Mouse (Mus musculus) forebrain, embryonic 11.5 days (tissue): ENCODE results near the gene Arvcf. TPM values are rescaled to one million over a fixed set of nuclear protein-coding genes. Genes with fewer than 3 reads are reported as not detected.

Experiments
- ATAC-seq: fragments of 200-750 bp; cut with Nextera tagmentation; replicated peaks from 2 replicates; pipeline ENCODE4 v1.8.0; 2017; ENCODE audit warnings: moderate TSS enrichment; ENCODE audit not compliant: low FRiP score
- DNase-seq: peaks from one replicate; pipeline ENCODE4 v3.0.0-alpha.2; 2017; ENCODE audit warnings: low spot score
- H3K27ac ChIP-seq: fragments of 300-500 bp; sonication (generic); 2 replicates; pipeline ENCODE4 v1.5.1; 2014; ENCODE audit warnings: low read depth, low read length
- H3K27me3 ChIP-seq: fragments of 300-500 bp; sonication (generic); 2 replicates; pipeline ENCODE4 v1.6.1; 2014; ENCODE audit warnings: mild to moderate bottlenecking, low read length, mixed read lengths; ENCODE audit not compliant: control insufficient read depth, insufficient read depth
- H3K36me3 ChIP-seq: fragments of 300-500 bp; sonication (generic); 2 replicates; pipeline ENCODE4 v1.6.1; 2014; ENCODE audit warnings: mild to moderate bottlenecking, low read length, moderate library complexity, mixed read lengths; ENCODE audit not compliant: control insufficient read depth, insufficient read depth
- H3K4me1 ChIP-seq: fragments of 300-500 bp; sonication (generic); replicated peaks from 2 replicates; pipeline ENCODE4 v1.6.1; 2014; ENCODE audit warnings: low read length, mixed read lengths; ENCODE audit not compliant: control insufficient read depth, insufficient read depth
- H3K4me2 ChIP-seq: fragments of 300-500 bp; sonication (generic); 2 replicates; pipeline ENCODE4 v1.6.1; 2014; ENCODE audit warnings: low read depth, mild to moderate bottlenecking, low read length, moderate library complexity, mixed read lengths; ENCODE audit not compliant: severe bottlenecking
- H3K4me3 ChIP-seq: fragments of 300-500 bp; sonication (generic); 2 replicates; pipeline ENCODE4 v1.5.1; 2014; ENCODE audit warnings: low read depth, low read length
- H3K9ac ChIP-seq: fragments of 300-500 bp; sonication (generic); 2 replicates; pipeline ENCODE4 v1.6.1; 2014; ENCODE audit warnings: low read length
- H3K9me3 ChIP-seq: fragments of 300-500 bp; sonication (generic); 2 replicates; pipeline ENCODE4 v1.6.1; 2016; ENCODE audit warnings: low read length, mixed read lengths; ENCODE audit not compliant: control insufficient read depth
- WGBS: fragments of 180-500 bp; shearing (Covaris S2); extraction: QIAGEN DNeasy Blood & Tissue Kit; methylation state at CpG from one replicate; pipeline ENCODE4 v1.1.7; 2014; 5-methylcytosine and 5-hydroxymethylcytosine counted together
- polyA plus RNA-seq: library from polyadenylated mRNA; unstranded; fragments of >200 nt; fragmentation: Nextera tagmentation; extraction: Ambion mirVana; gene quantifications from 2 replicates; pipeline ENCODE4 v1.2.1, GENCODE M21; 2014

Gene Arvcf
- polyA plus RNA-seq, 1 experiment from 2014 or later: 103 TPM

DNA sequence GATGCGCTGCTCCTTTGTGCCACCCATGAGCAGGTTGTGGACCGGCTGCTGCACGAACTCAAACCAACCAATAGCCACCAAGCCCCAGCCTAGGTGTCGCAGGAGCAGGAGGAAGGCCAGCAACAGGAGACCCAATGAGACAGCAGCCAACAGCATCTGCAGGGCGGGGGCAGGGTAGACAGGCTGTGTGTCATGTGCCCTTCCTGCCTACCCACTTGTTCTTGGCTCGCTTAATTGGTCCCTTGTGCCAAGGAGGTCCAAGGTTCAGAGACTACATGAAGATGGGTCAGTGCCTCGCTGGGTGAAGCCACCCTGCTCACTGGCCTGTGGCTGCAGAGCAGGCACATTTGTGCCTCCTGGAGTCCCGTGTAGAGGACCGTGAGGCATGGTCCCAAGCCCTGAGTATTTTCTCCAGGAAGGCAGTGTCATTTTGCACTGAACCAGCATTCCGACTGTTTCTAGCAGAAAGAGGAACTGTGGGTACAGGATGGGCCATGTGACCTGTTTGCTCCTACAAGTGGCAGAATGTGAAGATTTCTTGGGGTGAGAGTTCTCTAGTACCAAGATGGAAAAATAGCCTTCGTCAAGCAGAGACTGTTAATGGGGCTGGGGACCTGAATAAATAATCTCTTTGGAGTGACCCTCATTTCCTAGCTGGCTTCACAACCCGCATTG is 64.0 kb downstream of the Arvcf start:
- ATAC-seq: no peak

GRCm38 (mm10) chr16:18413032-18413816 is 65.2 kb downstream of the Arvcf start:
- H3K36me3 ChIP-seq: no peaks in the 10 kb centered on the region
- no peak for ATAC-seq
- WGBS: 89% methylated on average over 7 of the region's 7 CpGs

More for the DNA sequence above, 64.0 kb downstream of the Arvcf start:
- H3K4me2 ChIP-seq: no peak overlapping the region
- no peak for DNase-seq
- H3K9ac ChIP-seq: no peak overlapping the region
- no peaks in the 10 kb centered on the region for H3K27me3 ChIP-seq
- no peak overlapping the region for H3K27ac ChIP-seq
- no peaks in the 10 kb centered on the region for H3K36me3 ChIP-seq
- no peak overlapping the region for H3K4me3 ChIP-seq
- WGBS: 84% methylated on average over 12 of the region's 12 CpGs
- no peaks in the 10 kb centered on the region for H3K9me3 ChIP-seq
- H3K4me1 ChIP-seq: peaks cover 6% of the 10 kb centered on the region; the same call in 1 of the 2 replicates

DNA sequence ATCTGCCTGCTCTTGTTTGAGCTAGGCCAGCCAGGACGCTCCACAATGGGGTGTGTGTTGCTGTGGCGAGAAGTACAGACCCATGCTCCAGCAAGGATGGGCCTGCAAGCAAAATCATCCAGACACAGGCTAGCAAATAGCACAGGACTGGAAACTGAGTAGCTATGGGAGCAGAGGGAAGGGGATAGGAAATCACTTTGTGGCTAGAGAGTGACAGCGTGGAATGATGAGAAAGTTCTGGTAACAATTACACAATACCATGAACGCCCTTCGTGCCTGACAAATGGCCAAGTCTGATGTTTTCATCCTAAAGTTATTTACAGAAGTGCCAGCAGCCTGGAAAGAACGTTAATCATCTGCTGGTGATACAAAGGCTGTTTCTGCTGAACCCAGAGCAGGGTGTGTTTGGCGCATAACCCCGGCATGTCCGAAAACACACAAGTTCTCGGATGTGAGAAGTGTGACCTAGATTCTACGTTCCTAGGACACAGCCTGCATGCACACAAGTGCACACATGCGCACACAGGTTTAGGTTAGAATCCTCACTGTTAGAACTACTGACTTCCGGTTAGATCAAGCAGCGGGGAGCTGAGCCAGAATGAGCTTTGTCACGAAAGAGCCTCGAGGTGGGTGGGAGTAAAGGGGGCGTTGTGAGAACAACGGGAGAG is 68.2 kb downstream of the Arvcf start:
- WGBS: 89% methylated on average over 18 of the region's 18 CpGs
- ATAC-seq (no peak), DNase-seq (no peak)
- H3K4me1 ChIP-seq: peaks cover 4% of the 10 kb centered on the region; the same call in 1 of the 2 replicates
- H3K27ac ChIP-seq: no peak overlapping the region
- H3K27me3 ChIP-seq: no peaks in the 10 kb centered on the region
- H3K9me3 ChIP-seq: no peaks in the 10 kb centered on the region
- H3K9ac ChIP-seq: no peak overlapping the region
- H3K36me3 ChIP-seq: no peaks in the 10 kb centered on the region
- no peak overlapping the region for H3K4me2 ChIP-seq
- H3K4me3 ChIP-seq: no peak overlapping the region

More at GRCm38 (mm10) chr16:18413032-18413816, 65.2 kb downstream of the Arvcf start:
- H3K4me3 ChIP-seq: no peak overlapping the region
- H3K4me1 ChIP-seq: peaks cover 6% of the 10 kb centered on the region; the same call in 1 of the 2 replicates
- no peak overlapping the region for H3K4me2 ChIP-seq
- H3K9ac ChIP-seq: no peak overlapping the region
- H3K9me3 ChIP-seq: no peaks in the 10 kb centered on the region
- no peak for DNase-seq
- no peak overlapping the region for H3K27ac ChIP-seq
- H3K27me3 ChIP-seq: no peaks in the 10 kb centered on the region

DNA sequence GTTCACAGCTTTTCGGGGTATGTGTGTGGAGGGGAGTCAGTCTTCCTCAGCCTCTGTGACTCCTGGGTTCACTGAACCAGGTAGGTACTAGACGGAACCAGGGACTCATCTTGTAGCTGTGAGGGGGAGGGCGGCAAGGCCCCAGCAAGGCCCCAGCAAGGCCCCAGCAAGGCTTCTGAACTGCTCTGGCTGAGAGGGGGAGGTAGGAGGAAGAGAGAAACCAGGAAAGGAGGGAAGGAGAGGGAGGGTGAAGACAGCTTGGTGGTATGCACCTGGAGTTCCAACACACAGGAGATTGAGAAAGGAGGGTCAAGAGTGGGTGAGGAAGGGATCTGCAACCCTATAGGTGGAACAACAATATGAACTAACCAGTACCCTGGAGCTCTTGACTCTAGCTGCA is 68.9 kb downstream of the Arvcf start:
- DNase-seq: no peak
- Histone ChIP-seq H3K4me1 (peaks cover 2% of the 10 kb centered on the region; the same call in 1 of the 2 replicates), H3K27ac (no peak overlapping the region), H3K9me3 (no peaks in the 10 kb centered on the region), H3K4me2 (no peak overlapping the region), H3K4me3 (no peak overlapping the region), H3K36me3 (no peaks in the 10 kb centered on the region), H3K27me3 (no peaks in the 10 kb centered on the region), H3K9ac (no peak overlapping the region)
- ATAC-seq: no peak
- 94% methylated on average over 3 of the region's 3 CpGs for WGBS

DNA sequence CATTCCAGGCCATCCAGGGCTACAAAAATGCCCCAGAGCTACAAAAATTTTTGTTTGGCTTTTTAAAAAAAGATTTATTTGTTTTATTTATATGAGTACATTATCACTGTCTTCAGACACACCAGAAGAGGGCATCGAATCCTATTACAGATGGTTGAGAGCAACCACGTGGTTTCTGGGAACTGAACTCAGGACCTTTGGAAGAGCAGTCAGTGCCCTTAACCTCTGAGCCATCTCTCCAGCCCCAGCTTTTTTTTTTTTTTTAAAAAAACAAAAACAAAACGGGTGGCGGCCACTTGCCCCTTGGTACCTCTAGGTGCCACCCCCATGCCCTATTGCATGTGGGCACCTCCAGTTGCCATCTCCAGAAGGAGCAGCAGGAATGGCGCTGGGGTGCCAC is 69.5 kb downstream of the Arvcf start:
- H3K9me3 ChIP-seq: no peaks in the 10 kb centered on the region
- no peak overlapping the region for H3K9ac ChIP-seq
- H3K27ac ChIP-seq: no peak overlapping the region
- ATAC-seq (no peak), DNase-seq (no peak)
- no peak overlapping the region for H3K4me3 ChIP-seq
- H3K4me2 ChIP-seq: no peak overlapping the region
- H3K27me3 ChIP-seq: no peaks in the 10 kb centered on the region
- no peaks in the 10 kb centered on the region for H3K36me3 ChIP-seq
- H3K4me1 ChIP-seq: no peaks in the 10 kb centered on the region
- WGBS: 85% methylated on average over 5 of the region's 5 CpGs

- Histone ChIP-seq H3K9ac (no peak overlapping the region), H3K27me3 (no peaks in the 10 kb centered on the region), H3K4me2 (no peak overlapping the region), H3K4me3 (no peak overlapping the region), H3K36me3 (no peaks in the 10 kb centered on the region; the same call in 1 of the 2 replicates), H3K9me3 (no peaks in the 10 kb centered on the region), H3K27ac (no peak overlapping the region), H3K4me1 (no peaks in the 10 kb centered on the region)
- ATAC-seq (no peak), DNase-seq (no peak)
- 79% methylated on average over 4 of the region's 4 CpGs for WGBS
Measured at GRCm38 (mm10) chr16:18418756-18419602, 71.0 kb downstream of the Arvcf start.

GRCm38 (mm10) chr16:18419603-18420026 is 71.6 kb downstream of the Arvcf start:
- Histone ChIP-seq H3K27me3 (no peaks in the 10 kb centered on the region), H3K4me3 (no peak overlapping the region), H3K9ac (no peak overlapping the region), H3K4me2 (no peak overlapping the region), H3K27ac (no peak overlapping the region), H3K4me1 (0 out of 2 replicates have a peak, but pooled peaks cover 3% of the 10 kb centered on the region), H3K36me3 (no peaks in the 10 kb centered on the region; the same call in 1 of the 2 replicates), H3K9me3 (no peaks in the 10 kb centered on the region)
- ATAC-seq: no peak
- no peak for DNase-seq
- WGBS: 93% methylated on average over 1 of the region's 1 CpGs

DNA sequence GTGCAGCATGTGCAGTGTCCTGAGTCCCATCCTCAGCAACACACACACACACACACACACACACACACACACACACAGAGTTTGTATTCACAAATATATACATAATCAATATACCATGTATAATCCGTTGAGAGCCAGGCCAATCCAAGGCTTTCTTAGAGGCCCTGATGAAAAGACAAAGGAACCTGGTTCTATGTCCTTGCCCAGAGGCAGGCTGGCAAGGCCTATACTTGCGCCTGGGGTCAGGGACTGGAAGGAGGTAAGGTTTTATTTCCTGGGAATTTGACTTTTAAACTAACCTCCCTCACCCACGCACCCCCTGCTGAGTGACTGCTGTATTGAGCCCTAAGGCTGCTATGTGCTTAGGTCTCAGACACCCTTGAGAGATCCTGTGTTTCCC is 72.6 kb downstream of the Arvcf start:
- DNase-seq (no peak), ATAC-seq (no peak)
- no peak overlapping the region for H3K4me3 ChIP-seq
- no peaks in the 10 kb centered on the region for H3K9me3 ChIP-seq
- no peaks in the 10 kb centered on the region; the same call in 1 of the 2 replicates for H3K36me3 ChIP-seq
- H3K4me2 ChIP-seq: no peak overlapping the region
- H3K27ac ChIP-seq: no peak overlapping the region
- H3K9ac ChIP-seq: no peak overlapping the region
- WGBS: 67% methylated on average over 3 of the region's 3 CpGs
- 0 out of 2 replicates have a peak, but pooled peaks cover 5% of the 10 kb centered on the region for H3K4me1 ChIP-seq
- H3K27me3 ChIP-seq: no peaks in the 10 kb centered on the region
